Mouse (Mus musculus) heart, postnatal 0 days (tissue): ENCODE measurements around the gene Rnf5. TPM values are rescaled to one million over a fixed set of nuclear protein-coding genes. Genes with fewer than 3 reads are reported as not detected.

ENCODE experiments used
- ATAC-seq: fragments of 200-750 bp; cut with Nextera tagmentation; 2 replicates; pipeline ENCODE4 v1.8.0; 2017; ENCODE audit warnings: low read depth, moderate number of reproducible peaks, moderate library complexity; ENCODE audit not compliant: insufficient read depth
- DNase-seq: peaks from one replicate; pipeline ENCODE4 v3.0.0-alpha.2; 2016; ENCODE audit warnings: low spot score
- H3K27ac ChIP-seq: fragments of 300-500 bp; sonication (generic); 2 replicates; pipeline ENCODE4 v1.5.1; 2014; ENCODE audit warnings: low read depth, mild to moderate bottlenecking
- H3K27me3 ChIP-seq: fragments of 300-500 bp; sonication (generic); 2 replicates; pipeline ENCODE4 v1.6.1; 2014; ENCODE audit warnings: low read length, mixed read lengths; ENCODE audit not compliant: control insufficient read depth, insufficient read depth
- H3K36me3 ChIP-seq: fragments of 300-500 bp; sonication (generic); replicated peaks from 2 replicates; pipeline ENCODE4 v1.6.1; 2014; ENCODE audit warnings: low read length, mixed read lengths; ENCODE audit not compliant: control insufficient read depth, insufficient read depth
- H3K4me1 ChIP-seq: fragments of 300-500 bp; sonication (generic); 2 replicates; pipeline ENCODE4 v1.6.1; 2014; ENCODE audit warnings: antibody characterized with exemption; ENCODE audit not compliant: control insufficient read depth, insufficient read depth
- H3K4me2 ChIP-seq: fragments of 300-500 bp; sonication (generic); 2 replicates; pipeline ENCODE4 v1.6.1; 2014; ENCODE audit warnings: low read depth, mild to moderate bottlenecking, low read length, moderate library complexity
- H3K4me3 ChIP-seq: fragments of 300-500 bp; sonication (generic); 2 replicates; pipeline ENCODE4 v1.5.1; 2014; ENCODE audit warnings: low read depth, low read length
- H3K9ac ChIP-seq: fragments of 300-500 bp; sonication (generic); replicated peaks from 2 replicates; pipeline ENCODE4 v1.6.1; 2014; ENCODE audit warnings: low read depth, low read length, mixed read lengths
- H3K9me3 ChIP-seq: fragments of 300-500 bp; sonication (generic); replicated peaks from 2 replicates; pipeline ENCODE4 v1.6.1; 2016; ENCODE audit warnings: low read length; ENCODE audit not compliant: control insufficient read depth
- CTCF ChIP-seq: IDR thresholded peaks from 2 replicates; pipeline ENCODE4 v1.5.1; 2016; ENCODE audit warnings: antibody characterized with exemption, control low read depth, low read depth
- EP300 ChIP-seq: IDR thresholded peaks from 2 replicates; pipeline ENCODE4 v1.6.1; 2016; ENCODE audit warnings: antibody characterized with exemption, low read depth
- WGBS: fragments of 180-500 bp; shearing (Covaris S2); extraction: QIAGEN DNeasy Blood & Tissue Kit; methylation state at CpG from one replicate; pipeline ENCODE4 v1.1.7; 2014; 5-methylcytosine and 5-hydroxymethylcytosine counted together
- polyA plus RNA-seq: library from polyadenylated mRNA; unstranded; fragments of >200 nt; fragmentation: Nextera tagmentation; extraction: Ambion mirVana; gene quantifications from 2 replicates; pipeline ENCODE4 v1.2.1, GENCODE M21; 2015
- total RNA-seq: library from RNA; depleted of rRNA; stranded (reverse); fragments of >200 nt; gene quantifications from 2 replicates; pipeline ENCODE4 v1.2.3, GENCODE M21; 2014; ENCODE audit warnings: low replicate concordance

Rnf5 gene
- total and polyA plus RNA-seq, 2 experiments from 2014 or later, result 42.5 to 79.9 TPM

GRCm38 (mm10) chr17:34583397-34583796 is 20.1 kb downstream of the Rnf5 start:
- no peaks in the 10 kb centered on the region for H3K36me3 ChIP-seq
- H3K4me3 ChIP-seq, result no peak overlapping the region
- DNase-seq (no peak), ATAC-seq (no peak)
- H3K9me3 ChIP-seq, result no peaks in the 10 kb centered on the region
- 55% methylated on average over 7 of the region's 7 CpGs for WGBS
- no peak overlapping the region for H3K4me2 ChIP-seq
- no peaks in the 10 kb centered on the region for H3K27me3 ChIP-seq
- no peak overlapping the region for H3K27ac ChIP-seq
- TF ChIP-seq EP300 (no peak), CTCF (no peak)
- peaks cover 9% of the 10 kb centered on the region for H3K4me1 ChIP-seq
- H3K9ac ChIP-seq, result no peak overlapping the region

- Histone ChIP-seq H3K27ac (no peak overlapping the region), H3K4me1 (peaks cover 4% of the 10 kb centered on the region), H3K9ac (no peak overlapping the region), H3K9me3 (no peaks in the 10 kb centered on the region), H3K36me3 (0 out of 2 replicates have a peak, but pooled peaks cover under 1% of the 10 kb centered on the region), H3K4me3 (no peak overlapping the region), H3K4me2 (no peak overlapping the region), H3K27me3 (no peaks in the 10 kb centered on the region)
- DNase-seq (no peak), ATAC-seq (no peak)
- WGBS, result 76% methylated on average over 12 of the region's 12 CpGs
- TF ChIP-seq EP300 (no peak), CTCF (no peak)
These were observed 21.0 kb downstream of the Rnf5 start for GRCm38 (mm10) chr17:34582528-34582927.

GRCm38 (mm10) chr17:34578070-34578469 is 25.4 kb downstream of the Rnf5 start:
- ATAC-seq (no peak), DNase-seq (no peak)
- no peak for TF ChIP-seq CTCF
- TF ChIP-seq EP300, result no peak
- H3K9me3 ChIP-seq, result no peaks in the 10 kb centered on the region
- no peak overlapping the region for H3K4me2 ChIP-seq
- no peak overlapping the region for H3K27ac ChIP-seq
- 91% methylated on average over 3 of the region's 3 CpGs for WGBS
- H3K9ac ChIP-seq, result no peak overlapping the region
- H3K4me3 ChIP-seq, result no peak overlapping the region
- no peaks in the 10 kb centered on the region for H3K4me1 ChIP-seq
- H3K36me3 ChIP-seq, result 0 out of 2 replicates have a peak, but pooled peaks cover 4% of the 10 kb centered on the region
- no peaks in the 10 kb centered on the region for H3K27me3 ChIP-seq

GRCm38 (mm10) chr17:34576577-34576976 is 26.9 kb downstream of the Rnf5 start:
- Histone ChIP-seq H3K27ac (no peak overlapping the region), H3K4me3 (no peak overlapping the region), H3K9me3 (no peaks in the 10 kb centered on the region), H3K4me1 (no peaks in the 10 kb centered on the region), H3K27me3 (no peaks in the 10 kb centered on the region), H3K36me3 (0 out of 2 replicates have a peak, but pooled peaks cover 4% of the 10 kb centered on the region), H3K9ac (no peak overlapping the region), H3K4me2 (no peak overlapping the region)
- TF ChIP-seq CTCF (no peak), EP300 (no peak)
- no peak for DNase-seq
- no peak for ATAC-seq
- WGBS, result 60% methylated on average over 5 of the region's 5 CpGs

GRCm38 (mm10) chr17:34572361-34572760 is 31.1 kb downstream of the Rnf5 start:
- no peak overlapping the region for H3K4me3 ChIP-seq
- 0 out of 2 replicates have a peak, but pooled peaks cover 2% of the 10 kb centered on the region for H3K36me3 ChIP-seq
- H3K4me2 ChIP-seq, result no peak overlapping the region
- H3K4me1 ChIP-seq, result no peaks in the 10 kb centered on the region
- 24% methylated on average over 15 of the region's 15 CpGs for WGBS
- no peaks in the 10 kb centered on the region for H3K27me3 ChIP-seq
- H3K27ac ChIP-seq, result no peak overlapping the region
- DNase-seq (no peak), ATAC-seq (no peak)
- no peaks in the 10 kb centered on the region for H3K9me3 ChIP-seq
- TF ChIP-seq CTCF, result no peak
- H3K9ac ChIP-seq, result no peak overlapping the region

- H3K27ac ChIP-seq, result no peak overlapping the region
- no peaks in the 10 kb centered on the region for H3K27me3 ChIP-seq
- H3K9ac ChIP-seq, result no peak overlapping the region
- ATAC-seq (no peak), DNase-seq (no peak)
- H3K4me1 ChIP-seq, result no peaks in the 10 kb centered on the region
- no peaks in the 10 kb centered on the region for H3K36me3 ChIP-seq
- TF ChIP-seq EP300, result no peak
- TF ChIP-seq CTCF, result peak; percentile 40
- no peak overlapping the region for H3K4me2 ChIP-seq
- 21% methylated on average over 5 of the region's 5 CpGs for WGBS
- H3K4me3 ChIP-seq, result no peak overlapping the region
- H3K9me3 ChIP-seq, result no peaks in the 10 kb centered on the region
These were observed 31.6 kb downstream of the Rnf5 start for GRCm38 (mm10) chr17:34571875-34572274.
